In genomic region chr7:29181323-29181722, GRCm38 (mm10) we compare ENCODE assay signal across 8 mouse cellular contexts. TPM values are rescaled to one million over a fixed set of nuclear protein-coding genes. Genes with fewer than 3 reads are reported as not detected.
A peak's percentile ranks its signal among the peaks of the same experiment; 100 is the strongest.
DNase-seq lines count a peak whose midpoint lies in the region; ATAC-seq lines count a peak whose summit lies in the region.
"Not testable (repeated sequence)": the region's sequence is repeated elsewhere in the genome, so short reads cannot be mapped to it uniquely, and the experiment has no call there.
"Had no signal": no experiment of that assay in that cellular context is flagged by ENCODE, and none has a peak within 500 bp of the region (broad histone marks: within the 10 kb centered on the region; RNA-seq: fewer than 3 reads in every experiment).

No protein-coding gene starts in this region.

- 91% methylated on average over 4 of the region's 4 CpGs for WGBS in forebrain, embryonic 15.5 days
- WGBS in hindbrain, embryonic 12.5 days, result 89% methylated on average over 4 of the region's 4 CpGs
- 93% methylated on average over 4 of the region's 4 CpGs for WGBS in limb, embryonic 12.5 days
- 86% methylated on average over 4 of the region's 4 CpGs for WGBS in midbrain, embryonic 12.5 days
- WGBS in neural tube, embryonic 12.5 days, result 90% methylated on average over 4 of the region's 4 CpGs

- 0 out of 2 replicates have a peak overlapping the region, but pooled peaks have one; percentile 57 for H3K27ac ChIP-seq in forebrain, embryonic 15.5 days (replicated peaks)
- H3K27ac ChIP-seq in hindbrain, embryonic 12.5 days; limb, embryonic 12.5 days; midbrain, embryonic 12.5 days (replicated peaks); neural tube, embryonic 12.5 days: not testable (repeated sequence)

- H3K27me3 ChIP-seq in forebrain, embryonic 15.5 days; hindbrain, embryonic 12.5 days; limb, embryonic 12.5 days; midbrain, embryonic 12.5 days; neural tube, embryonic 12.5 days (replicated peaks): not testable (repeated sequence)

- not testable (repeated sequence) for H3K9ac ChIP-seq in forebrain, embryonic 15.5 days (replicated peaks); hindbrain, embryonic 12.5 days; limb, embryonic 12.5 days (replicated peaks); midbrain, embryonic 12.5 days (replicated peaks); neural tube, embryonic 12.5 days

- peak; percentile 41 for DNase-seq in cerebellum, adult 9-11 months

- H3K4me3 ChIP-seq in forebrain, embryonic 15.5 days; limb, embryonic 12.5 days (replicated peaks); neural tube, embryonic 12.5 days: not testable (repeated sequence)
- H3K4me3 ChIP-seq in hindbrain, embryonic 12.5 days, result 0 out of 2 replicates have a peak overlapping the region, but pooled peaks have one; percentile 63
- 0 out of 2 replicates have a peak overlapping the region, but pooled peaks have one; percentile 69 for H3K4me3 ChIP-seq in midbrain, embryonic 12.5 days

- peaks cover 19% of the 10 kb centered on the region for H3K4me1 ChIP-seq in forebrain, embryonic 15.5 days
- H3K4me1 ChIP-seq in hindbrain, embryonic 12.5 days, result peaks cover 21% of the 10 kb centered on the region
- peaks cover 18% of the 10 kb centered on the region for H3K4me1 ChIP-seq in limb, embryonic 12.5 days (replicated peaks)
- peaks cover 17% of the 10 kb centered on the region for H3K4me1 ChIP-seq in midbrain, embryonic 12.5 days
- peaks cover 14% of the 10 kb centered on the region for H3K4me1 ChIP-seq in neural tube, embryonic 12.5 days

- H3K4me2 ChIP-seq in forebrain, embryonic 15.5 days (replicated peaks); hindbrain, embryonic 12.5 days (replicated peaks): not testable (repeated sequence)
- H3K4me2 ChIP-seq in limb, embryonic 12.5 days, result peak overlapping the region; percentile 82; the same call in 1 of the 2 replicates
- H3K4me2 ChIP-seq in midbrain, embryonic 12.5 days (replicated peaks), result peak overlapping the region; percentile 85; the same call in 1 of the 2 replicates
- H3K4me2 ChIP-seq in neural tube, embryonic 12.5 days (replicated peaks), result peak overlapping the region; percentile 86; the same call in 1 of the 2 replicates

- ATAC-seq in forebrain, embryonic 15.5 days (replicated peaks); hindbrain, embryonic 12.5 days (ENCODE audit: low FRiP score); limb, embryonic 12.5 days (ENCODE audit: insufficient number of reproducible peaks, insufficient read depth, low FRiP score, low TSS enrichment, low read depth); midbrain, embryonic 12.5 days (ENCODE audit: low FRiP score, low read depth); neural tube, embryonic 12.5 days (ENCODE audit: low FRiP score, low read depth): not testable (repeated sequence)

- H3K9me3 ChIP-seq in forebrain, embryonic 15.5 days; hindbrain, embryonic 12.5 days (replicated peaks); limb, embryonic 12.5 days; midbrain, embryonic 12.5 days; neural tube, embryonic 12.5 days: not testable (repeated sequence)

- not testable (repeated sequence) for H3K36me3 ChIP-seq in forebrain, embryonic 15.5 days; hindbrain, embryonic 12.5 days; midbrain, embryonic 12.5 days; neural tube, embryonic 12.5 days
- H3K36me3 ChIP-seq in limb, embryonic 12.5 days, result peaks cover 14% of the 10 kb centered on the region

RNA-seq across cellular contexts. Expression of gene Psmd8, which starts 0.8 kb away (rescaled TPM):
- 269 and 274 TPM in 2 replicates for polyA plus RNA-seq in forebrain, embryonic 15.5 days (2015; fragmentation: Nextera tagmentation; extraction: Ambion mirVana)
- polyA plus RNA-seq in hindbrain, embryonic 12.5 days (2016; fragmentation: Nextera tagmentation; extraction: Ambion mirVana), result 285 and 288 TPM in 2 replicates
- polyA plus RNA-seq in limb, embryonic 12.5 days (2016; fragmentation: Nextera tagmentation; extraction: Ambion mirVana), result 292 and 305 TPM in 2 replicates
- polyA plus RNA-seq in midbrain, embryonic 12.5 days (2016; fragmentation: Nextera tagmentation; extraction: Ambion mirVana), result 291 and 305 TPM in 2 replicates
- 326 and 327 TPM in 2 replicates for polyA plus RNA-seq in neural tube, embryonic 12.5 days (2016; fragmentation: Nextera tagmentation; extraction: Ambion mirVana)

RNA-seq across cellular contexts. Expression of gene Spred3, which starts 11.1 kb away (rescaled TPM):
- 6.4 TPM in 2 replicates for polyA plus RNA-seq in forebrain, embryonic 15.5 days (2015; fragmentation: Nextera tagmentation; extraction: Ambion mirVana)
- 5.9 and 6.4 TPM in 2 replicates for polyA plus RNA-seq in hindbrain, embryonic 12.5 days (2016; fragmentation: Nextera tagmentation; extraction: Ambion mirVana)
- polyA plus RNA-seq in limb, embryonic 12.5 days (2016; fragmentation: Nextera tagmentation; extraction: Ambion mirVana), result 5.0 and 6.6 TPM in 2 replicates
- polyA plus RNA-seq in midbrain, embryonic 12.5 days (2016; fragmentation: Nextera tagmentation; extraction: Ambion mirVana), result 6.1 and 6.8 TPM in 2 replicates
- polyA plus RNA-seq in neural tube, embryonic 12.5 days (2016; fragmentation: Nextera tagmentation; extraction: Ambion mirVana), result 8.3 and 9.0 TPM in 2 replicates

RNA-seq across cellular contexts. Expression of gene Ggn, which starts 11.3 kb away (rescaled TPM):
- polyA plus RNA-seq in forebrain, embryonic 15.5 days (2015; fragmentation: Nextera tagmentation; extraction: Ambion mirVana), result 0.18 TPM in 2 replicates
- 0.46 and 0.56 TPM in 2 replicates for polyA plus RNA-seq in hindbrain, embryonic 12.5 days (2016; fragmentation: Nextera tagmentation; extraction: Ambion mirVana)
- 0.60 and 1.1 TPM in 2 replicates for polyA plus RNA-seq in limb, embryonic 12.5 days (2016; fragmentation: Nextera tagmentation; extraction: Ambion mirVana)
- 0.78 and 0.85 TPM in 2 replicates for polyA plus RNA-seq in midbrain, embryonic 12.5 days (2016; fragmentation: Nextera tagmentation; extraction: Ambion mirVana)
- polyA plus RNA-seq in neural tube, embryonic 12.5 days (2016; fragmentation: Nextera tagmentation; extraction: Ambion mirVana), result 0.86 and 0.95 TPM in 2 replicates
- polyA plus RNA-seq: activated CD4-positive, CD25-positive, alpha-beta regulatory T cell, adult 4 months had no signal

RNA-seq across cellular contexts. Expression of gene Fam98c, which starts 25.3 kb away (rescaled TPM):
- polyA plus RNA-seq in forebrain, embryonic 15.5 days (2015; fragmentation: Nextera tagmentation; extraction: Ambion mirVana), result 20.5 and 21.3 TPM in 2 replicates
- polyA plus RNA-seq in hindbrain, embryonic 12.5 days (2016; fragmentation: Nextera tagmentation; extraction: Ambion mirVana), result 20.0 and 21.7 TPM in 2 replicates
- 14.2 and 16.4 TPM in 2 replicates for polyA plus RNA-seq in limb, embryonic 12.5 days (2016; fragmentation: Nextera tagmentation; extraction: Ambion mirVana)
- polyA plus RNA-seq in midbrain, embryonic 12.5 days (2016; fragmentation: Nextera tagmentation; extraction: Ambion mirVana), result 17.4 and 20.4 TPM in 2 replicates
- polyA plus RNA-seq in neural tube, embryonic 12.5 days (2016; fragmentation: Nextera tagmentation; extraction: Ambion mirVana), result 30.8 and 33.7 TPM in 2 replicates

RNA-seq across cellular contexts. Expression of gene Catsperg1, which starts 32.5 kb away (rescaled TPM):
- 1.8 and 2.1 TPM in 2 replicates for polyA plus RNA-seq in forebrain, embryonic 15.5 days (2015; fragmentation: Nextera tagmentation; extraction: Ambion mirVana)
- polyA plus RNA-seq in hindbrain, embryonic 12.5 days (2016; fragmentation: Nextera tagmentation; extraction: Ambion mirVana), result 0.72 and 1.0 TPM in 2 replicates
- 0.56 and 0.69 TPM in 2 replicates for polyA plus RNA-seq in limb, embryonic 12.5 days (2016; fragmentation: Nextera tagmentation; extraction: Ambion mirVana)
- polyA plus RNA-seq in midbrain, embryonic 12.5 days (2016; fragmentation: Nextera tagmentation; extraction: Ambion mirVana), result 0.82 and 0.96 TPM in 2 replicates
- polyA plus RNA-seq in neural tube, embryonic 12.5 days (2016; fragmentation: Nextera tagmentation; extraction: Ambion mirVana), result 1.1 and 1.8 TPM in 2 replicates
- polyA plus RNA-seq: erythroblast, embryonic 14.5 days had no signal
